Mouse (Mus musculus) hindbrain, postnatal 0 days (tissue): ENCODE results near the gene Gzmb. TPM values are rescaled to one million over a fixed set of nuclear protein-coding genes. Genes with fewer than 3 reads are reported as not detected.

Experiments
- ATAC-seq: fragments of 200-750 bp; cut with Nextera tagmentation; 2 replicates; pipeline ENCODE4 v1.8.0; 2017; ENCODE audit warnings: mild to moderate bottlenecking, moderate TSS enrichment, moderate library complexity
- DNase-seq: peaks from one replicate; pipeline ENCODE4 v3.0.0-alpha.2; 2015; ENCODE audit warnings: low spot score
- H3K27ac ChIP-seq: fragments of 300-500 bp; sonication (generic); 2 replicates; pipeline ENCODE4 v1.5.1; 2014; ENCODE audit warnings: mild to moderate bottlenecking
- H3K27me3 ChIP-seq: fragments of 300-500 bp; sonication (generic); 2 replicates; pipeline ENCODE4 v1.6.1; 2014; ENCODE audit warnings: low read length, mixed read lengths; ENCODE audit not compliant: insufficient read depth
- H3K36me3 ChIP-seq: fragments of 300-500 bp; sonication (generic); 2 replicates; pipeline ENCODE4 v1.6.1; 2014; ENCODE audit warnings: low read length, mixed read lengths; ENCODE audit not compliant: insufficient read depth
- H3K4me1 ChIP-seq: fragments of 300-500 bp; sonication (generic); 2 replicates; pipeline ENCODE4 v1.6.1; 2014; ENCODE audit warnings: antibody characterized with exemption, low read length, mixed read lengths; ENCODE audit not compliant: insufficient read depth
- H3K4me2 ChIP-seq: fragments of 300-500 bp; sonication (generic); 2 replicates; pipeline ENCODE4 v1.6.1; 2014; ENCODE audit warnings: low read depth, mild to moderate bottlenecking, low read length, moderate library complexity, mixed read lengths
- H3K4me3 ChIP-seq: fragments of 300-500 bp; sonication (generic); 2 replicates; pipeline ENCODE4 v1.5.1; 2014; ENCODE audit warnings: low read length
- H3K9ac ChIP-seq: fragments of 300-500 bp; sonication (generic); replicated peaks from 2 replicates; pipeline ENCODE4 v1.6.1; 2014; ENCODE audit warnings: mild to moderate bottlenecking, low read length, moderate library complexity, mixed read lengths
- H3K9me3 ChIP-seq: fragments of 300-500 bp; sonication (generic); 2 replicates; pipeline ENCODE4 v1.6.1; 2016; ENCODE audit warnings: low read length, mixed read lengths
- CTCF ChIP-seq: IDR thresholded peaks from 2 replicates; pipeline ENCODE4 v1.5.1; 2016; ENCODE audit warnings: antibody characterized with exemption, control low read depth, low read depth
- WGBS: fragments of 180-500 bp; shearing (Covaris S2); extraction: QIAGEN DNeasy Blood & Tissue Kit; methylation state at CpG from one replicate; pipeline ENCODE4 v1.1.7; 2014; 5-methylcytosine and 5-hydroxymethylcytosine counted together
- polyA plus RNA-seq: library from polyadenylated mRNA; unstranded; fragments of >200 nt; fragmentation: Nextera tagmentation; extraction: Ambion mirVana; gene quantifications from 2 replicates; pipeline ENCODE4 v1.2.1, GENCODE M21; 2015
- total RNA-seq: library from RNA; depleted of rRNA; stranded (reverse); fragments of >200 nt; gene quantifications from 2 replicates; pipeline ENCODE4 v1.2.3, GENCODE M21; 2014; rRNA removed

The Gzmb gene
- total and polyA plus RNA-seq, 2 experiments from 2014 or later: not detected

GRCm38 (mm10) chr14:56266109-56266508, 4.0 kb upstream of the Gzmb start:
- no peak overlapping the region for H3K4me3 ChIP-seq
- H3K9ac ChIP-seq: no peak overlapping the region
- TF ChIP-seq CTCF: no peak
- no peak for DNase-seq
- ATAC-seq: no peak
- 100% methylated on average over 1 of the region's 1 CpGs for WGBS
- no peaks in the 10 kb centered on the region for H3K4me1 ChIP-seq
- no peaks in the 10 kb centered on the region for H3K27me3 ChIP-seq
- H3K9me3 ChIP-seq: no peaks in the 10 kb centered on the region
- no peak overlapping the region for H3K27ac ChIP-seq
- H3K4me2 ChIP-seq: no peak overlapping the region
- no peaks in the 10 kb centered on the region for H3K36me3 ChIP-seq

DNA sequence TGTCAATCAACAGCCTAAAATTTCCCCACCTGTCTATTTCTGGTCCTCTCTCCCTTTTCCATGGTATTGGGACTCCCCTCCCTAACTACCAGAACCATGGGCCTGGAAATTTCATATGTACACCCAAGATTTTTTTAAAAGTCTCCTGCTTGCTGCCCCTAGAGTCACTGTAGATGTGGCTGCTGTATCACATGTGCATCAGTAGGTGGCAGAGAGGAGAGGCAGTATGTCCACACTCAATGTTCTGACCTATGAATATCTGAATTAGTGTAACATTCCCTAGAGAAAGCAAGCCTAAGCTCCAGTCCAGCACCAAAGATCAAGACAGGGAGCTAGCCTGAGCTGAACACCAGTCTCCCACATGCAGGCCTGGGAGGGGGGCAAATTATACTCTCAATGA, 21.7 kb downstream of the Gzmb start:
- peak; percentile 25; the same call in 1 of the 2 replicates for TF ChIP-seq CTCF
- ATAC-seq: no peak

GRCm38 (mm10) chr14:56234556-56234955, 27.5 kb downstream of the Gzmb start, which contains the start of gene Gzmc:
Gene Gzmc (minus strand): TSS chr14:56234656.
- DNase-seq (no peak), ATAC-seq (no peak)
- Histone ChIP-seq H3K27ac (no peak within 1 kb of the TSS), H3K36me3 (no peaks in the 10 kb centered on the region), H3K4me2 (no peak within 1 kb of the TSS), H3K9ac (no peak within 1 kb of the TSS), H3K4me1 (no peaks in the 10 kb centered on the region), H3K4me3 (no peak within 1 kb of the TSS), H3K27me3 (no peaks in the 10 kb centered on the region), H3K9me3 (no peaks in the 10 kb centered on the region)
- no peak for TF ChIP-seq CTCF
- 91% methylated on average over 2 of the region's 2 CpGs for WGBS

More for the DNA sequence above, 21.7 kb downstream of the Gzmb start:
- no peak overlapping the region for H3K9ac ChIP-seq
- H3K27ac ChIP-seq: no peak overlapping the region
- no peaks in the 10 kb centered on the region for H3K9me3 ChIP-seq
- H3K4me3 ChIP-seq: no peak overlapping the region
- H3K36me3 ChIP-seq: no peaks in the 10 kb centered on the region
- no peak overlapping the region for H3K4me2 ChIP-seq
- no peaks in the 10 kb centered on the region for H3K27me3 ChIP-seq
- no peak for DNase-seq
- H3K4me1 ChIP-seq: no peaks in the 10 kb centered on the region

DNA sequence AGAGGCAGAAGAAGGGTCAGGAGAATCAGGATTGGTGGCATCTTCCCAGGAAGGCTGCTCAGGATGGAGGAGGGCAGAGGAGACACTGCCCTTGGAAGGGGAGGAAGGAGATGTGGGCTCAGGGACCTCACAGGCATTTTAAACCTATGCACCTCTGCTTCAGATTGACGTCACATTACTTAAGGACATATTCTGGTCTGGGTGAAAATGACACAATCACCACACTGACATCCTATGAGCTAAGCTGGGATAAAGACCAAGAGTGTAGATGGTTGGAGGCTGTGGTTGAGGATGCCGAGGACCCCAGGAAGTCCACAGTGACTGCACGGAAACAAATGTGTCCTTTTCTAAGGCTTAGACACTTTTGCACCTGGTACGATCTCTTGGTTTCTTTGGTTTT, 50.7 kb downstream of the Gzmb start, which contains the start of gene Gzmf:
Gzmf (minus strand) TSS at position 101 of the 400 bp plus-strand sequence.
- no peaks in the 10 kb centered on the region for H3K36me3 ChIP-seq
- 93% methylated on average over 4 of the region's 4 CpGs for WGBS
- TF ChIP-seq CTCF: no peak

More for the DNA sequence above, 50.7 kb downstream of the Gzmb start, which contains the start of gene Gzmf:
- Histone ChIP-seq H3K9ac (no peak within 1 kb of the TSS), H3K27me3 (no peaks in the 10 kb centered on the region), H3K4me1 (no peaks in the 10 kb centered on the region), H3K9me3 (no peaks in the 10 kb centered on the region), H3K4me2 (no peak within 1 kb of the TSS), H3K4me3 (no peak within 1 kb of the TSS), H3K27ac (no peak within 1 kb of the TSS)
- ATAC-seq (no peak), DNase-seq (no peak)

Other genes starting within 250 kb of the Gzmb start
- gene Mcpt1, start 244.3 kb downstream of the Gzmb start, total RNA-seq: not detected in 2 replicates
- gene Mcpt1, start 244.3 kb downstream of the Gzmb start, polyA plus RNA-seq: not detected in 2 replicates
- not detected in 2 replicates for gene Mcpt9, start 231.8 kb downstream of the Gzmb start, total RNA-seq
- not detected in 2 replicates for gene Mcpt9, start 231.8 kb downstream of the Gzmb start, polyA plus RNA-seq
- not detected in 2 replicates for gene Mcpt2, start 220.2 kb downstream of the Gzmb start, total RNA-seq
- not detected in 2 replicates for gene Mcpt2, start 220.2 kb downstream of the Gzmb start, polyA plus RNA-seq
- gene Mcpt4, start 199.9 kb downstream of the Gzmb start, total RNA-seq: not detected in 2 replicates
- gene Mcpt4, start 199.9 kb downstream of the Gzmb start, polyA plus RNA-seq: 0.48 TPM in 1 of 2 replicates, not detected in the other
- not detected in 2 replicates for gene Mcpt8, start 177.0 kb downstream of the Gzmb start, total RNA-seq
- gene Mcpt8, start 177.0 kb downstream of the Gzmb start, polyA plus RNA-seq: not detected in 2 replicates
- gene Ctsg, start 159.7 kb downstream of the Gzmb start, total RNA-seq: not detected in 2 replicates
- not detected in 2 replicates for gene Ctsg, start 159.7 kb downstream of the Gzmb start, polyA plus RNA-seq
- not detected in 2 replicates for gene Gzme, start 141.6 kb downstream of the Gzmb start, total RNA-seq
- not detected in 2 replicates for gene Gzme, start 141.6 kb downstream of the Gzmb start, polyA plus RNA-seq
- gene Gzmd, start 129.7 kb downstream of the Gzmb start, total RNA-seq: not detected in 2 replicates
- gene Gzmd, start 129.7 kb downstream of the Gzmb start, polyA plus RNA-seq: not detected in 2 replicates
- not detected in 2 replicates for gene Gzmg, start 102.7 kb downstream of the Gzmb start, total RNA-seq
- not detected in 2 replicates for gene Gzmg, start 102.7 kb downstream of the Gzmb start, polyA plus RNA-seq
- not detected in 2 replicates for gene Gzmn, start 87.7 kb downstream of the Gzmb start, total RNA-seq
- not detected in 2 replicates for gene Gzmn, start 87.7 kb downstream of the Gzmb start, polyA plus RNA-seq
- not detected in 2 replicates for gene Gzmf, start 50.8 kb downstream of the Gzmb start, total RNA-seq
- not detected in 2 replicates for gene Gzmf, start 50.8 kb downstream of the Gzmb start, polyA plus RNA-seq
- gene Gzmc, start 27.6 kb downstream of the Gzmb start, total RNA-seq: not detected in 2 replicates
- 0.33 TPM in 1 of 2 replicates, not detected in the other for gene Gzmc, start 27.6 kb downstream of the Gzmb start, polyA plus RNA-seq
- gene Atp12a, start 102.8 kb upstream of the Gzmb start, total RNA-seq: 0.18 and 0.68 TPM in 2 replicates
- gene Atp12a, start 102.8 kb upstream of the Gzmb start, polyA plus RNA-seq: 0.26 and 0.48 TPM in 2 replicates
- gene Rnf17, start 140.3 kb upstream of the Gzmb start, total RNA-seq: 0.29 TPM in 1 of 2 replicates, not detected in the other
- gene Rnf17, start 140.3 kb upstream of the Gzmb start, polyA plus RNA-seq: 0.88 and 1.0 TPM in 2 replicates